Mouse (Mus musculus) stomach, embryonic 14.5 days (tissue): ENCODE results near the gene Dot1l. TPM values are rescaled to one million over a fixed set of nuclear protein-coding genes. Genes with fewer than 3 reads are reported as not detected.

Experiments used
- ATAC-seq: fragments of 200-750 bp; cut with Nextera tagmentation; 2 replicates; pipeline ENCODE4 v1.8.0; 2017; ENCODE audit warnings: low read depth, moderate TSS enrichment; ENCODE audit not compliant: insufficient number of reproducible peaks, insufficient read depth, low FRiP score
- H3K27ac ChIP-seq: fragments of 300-500 bp; sonication (generic); 2 replicates; pipeline ENCODE4 v1.5.1; 2014; ENCODE audit warnings: mild to moderate bottlenecking, low read length, moderate library complexity, mixed read lengths
- H3K27me3 ChIP-seq: fragments of 300-500 bp; sonication (generic); 2 replicates; pipeline ENCODE4 v1.6.1; 2014; ENCODE audit warnings: low read length, control low read depth, mixed read lengths; ENCODE audit not compliant: control insufficient read depth, insufficient read depth
- H3K36me3 ChIP-seq: fragments of 300-500 bp; sonication (generic); 2 replicates; pipeline ENCODE4 v1.6.1; 2014; ENCODE audit warnings: mild to moderate bottlenecking, control low read depth, low read length, moderate library complexity, mixed read lengths; ENCODE audit not compliant: control insufficient read depth, insufficient read depth
- H3K4me1 ChIP-seq: fragments of 300-500 bp; sonication (generic); 2 replicates; pipeline ENCODE4 v1.6.1; 2014; ENCODE audit warnings: low read length, control low read depth, mixed read lengths; ENCODE audit not compliant: control insufficient read depth, insufficient read depth
- H3K4me2 ChIP-seq: fragments of 300-500 bp; sonication (generic); replicated peaks from 2 replicates; pipeline ENCODE4 v1.6.1; 2014; ENCODE audit warnings: low read depth, low read length, control low read depth
- H3K4me3 ChIP-seq: fragments of 300-500 bp; sonication (generic); 2 replicates; pipeline ENCODE4 v1.5.1; 2014; ENCODE audit warnings: low read depth, low read length, control low read depth
- H3K9ac ChIP-seq: fragments of 300-500 bp; sonication (generic); replicated peaks from 2 replicates; pipeline ENCODE4 v1.6.1; 2014; ENCODE audit warnings: low read depth, mild to moderate bottlenecking, control low read depth, low read length, moderate library complexity, mixed read lengths
- H3K9me3 ChIP-seq: fragments of 300-500 bp; sonication (generic); 2 replicates; pipeline ENCODE4 v1.6.1; 2016; ENCODE audit warnings: low read depth, low read length, control low read depth; ENCODE audit not compliant: control insufficient read depth
- WGBS: fragments of 180-500 bp; shearing (Covaris S2); extraction: QIAGEN DNeasy Blood & Tissue Kit; methylation state at CpG from one replicate; pipeline ENCODE4 v1.1.7; 2014; 5-methylcytosine and 5-hydroxymethylcytosine counted together
- polyA plus RNA-seq: library from polyadenylated mRNA; unstranded; fragments of >200 nt; fragmentation: Nextera tagmentation; extraction: Ambion mirVana; gene quantifications from 2 replicates; pipeline ENCODE4 v1.2.1, GENCODE M21; 2014

The Dot1l gene
- polyA plus RNA-seq, 1 experiment from 2014 or later = 25.8 TPM

- Histone ChIP-seq H3K4me3 (no peak overlapping the region), H3K4me2 (no peak overlapping the region), H3K36me3 (peaks cover 13% of the 10 kb centered on the region), H3K9ac (no peak overlapping the region), H3K27ac (no peak overlapping the region), H3K27me3 (peaks cover 17% of the 10 kb centered on the region), H3K9me3 (peaks cover 5% of the 10 kb centered on the region; the same call in 1 of the 2 replicates), H3K4me1 (peaks cover 24% of the 10 kb centered on the region)
- peak; percentile 3; the same call in 1 of the 2 replicates for ATAC-seq
- WGBS = 5% methylated on average over 9 of the region's 9 CpGs
These were observed 76.1 kb downstream of the Dot1l start for GRCm38 (mm10) chr10:80831136-80831535.

- Histone ChIP-seq H3K9me3 (peaks cover 5% of the 10 kb centered on the region; the same call in 1 of the 2 replicates), H3K4me3 (no peak overlapping the region), H3K9ac (no peak overlapping the region), H3K36me3 (peaks cover 11% of the 10 kb centered on the region), H3K27me3 (peaks cover 22% of the 10 kb centered on the region), H3K27ac (no peak overlapping the region), H3K4me1 (peaks cover 20% of the 10 kb centered on the region), H3K4me2 (no peak overlapping the region)
- 77% methylated on average over 7 of the region's 7 CpGs for WGBS
- no peak for ATAC-seq
These were observed 77.8 kb downstream of the Dot1l start for GRCm38 (mm10) chr10:80832818-80833217.

- H3K4me2 ChIP-seq = 0 out of 2 replicates have a peak overlapping the region, but pooled peaks have one; percentile 0
- no peak overlapping the region for H3K4me3 ChIP-seq
- peaks cover 9% of the 10 kb centered on the region for H3K4me1 ChIP-seq
- 43% methylated on average over 30 of the region's 30 CpGs for WGBS
- peaks cover 5% of the 10 kb centered on the region; the same call in 1 of the 2 replicates for H3K9me3 ChIP-seq
- peaks cover 22% of the 10 kb centered on the region for H3K27me3 ChIP-seq
- no peak for ATAC-seq
- no peak overlapping the region for H3K9ac ChIP-seq
- no peaks in the 10 kb centered on the region for H3K36me3 ChIP-seq
- H3K27ac ChIP-seq = no peak overlapping the region
These were observed 80.6 kb downstream of the Dot1l start for GRCm38 (mm10) chr10:80835617-80836016.

DNA sequence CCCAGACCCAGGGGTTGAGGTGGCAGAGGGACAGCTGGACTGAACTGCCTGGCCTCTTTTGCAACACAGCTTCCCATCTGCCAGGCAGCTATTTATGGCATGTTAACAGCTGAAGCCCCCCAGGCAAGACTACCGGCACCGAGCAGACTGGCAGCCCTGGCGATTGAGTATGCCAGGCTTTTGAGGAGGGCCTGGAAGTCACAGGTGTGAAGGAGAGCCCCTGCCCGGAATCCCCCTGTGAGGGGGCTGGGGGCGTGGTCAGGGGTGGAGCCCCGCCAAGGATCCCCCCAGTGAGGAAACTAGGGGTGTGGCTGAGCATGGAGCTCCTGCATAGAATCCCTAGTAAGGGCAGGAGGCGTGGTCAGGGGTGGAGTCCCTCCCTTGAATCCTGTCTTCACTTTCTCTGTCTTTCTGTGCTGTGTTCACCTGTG lies 82.0 kb downstream of the Dot1l start:
- ATAC-seq = no peak; the same call in 1 of the 2 replicates
- Histone ChIP-seq H3K36me3 (no peaks in the 10 kb centered on the region), H3K4me2 (no peak overlapping the region), H3K27me3 (peaks cover 24% of the 10 kb centered on the region), H3K9ac (no peak overlapping the region), H3K9me3 (peaks cover 5% of the 10 kb centered on the region; the same call in 1 of the 2 replicates), H3K4me3 (no peak overlapping the region), H3K27ac (no peak overlapping the region), H3K4me1 (peaks cover 3% of the 10 kb centered on the region; the same call in 1 of the 2 replicates)
- 50% methylated on average over 7 of the region's 7 CpGs for WGBS

DNA sequence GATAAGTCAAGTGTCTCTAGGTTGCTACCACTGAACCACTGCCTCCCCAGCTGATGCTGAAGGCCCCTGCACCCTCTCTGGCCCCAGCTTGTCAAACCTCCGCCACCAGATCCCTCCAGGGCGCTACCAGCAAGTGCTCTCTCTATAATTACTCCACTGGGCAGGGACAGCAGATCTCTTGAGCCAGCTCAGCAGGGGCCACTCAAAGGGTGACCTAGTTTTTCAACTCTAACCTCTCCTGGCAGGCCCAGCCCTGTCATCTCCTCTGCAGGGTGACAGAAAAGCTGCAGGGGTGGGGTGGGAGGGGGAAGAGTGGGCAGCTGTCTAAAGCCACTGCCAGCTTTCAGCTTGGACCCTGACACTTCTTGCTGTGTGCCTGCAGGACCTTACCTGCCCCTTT lies 82.8 kb downstream of the Dot1l start:
- Histone ChIP-seq H3K36me3 (no peaks in the 10 kb centered on the region), H3K4me3 (no peak overlapping the region), H3K9me3 (peaks cover 5% of the 10 kb centered on the region; the same call in 1 of the 2 replicates), H3K4me2 (no peak overlapping the region), H3K27ac (no peak overlapping the region), H3K27me3 (peaks cover 32% of the 10 kb centered on the region), H3K9ac (no peak overlapping the region), H3K4me1 (peaks cover 3% of the 10 kb centered on the region; the same call in 1 of the 2 replicates)
- 24% methylated on average over 2 of the region's 2 CpGs for WGBS
- no peak for ATAC-seq

DNA sequence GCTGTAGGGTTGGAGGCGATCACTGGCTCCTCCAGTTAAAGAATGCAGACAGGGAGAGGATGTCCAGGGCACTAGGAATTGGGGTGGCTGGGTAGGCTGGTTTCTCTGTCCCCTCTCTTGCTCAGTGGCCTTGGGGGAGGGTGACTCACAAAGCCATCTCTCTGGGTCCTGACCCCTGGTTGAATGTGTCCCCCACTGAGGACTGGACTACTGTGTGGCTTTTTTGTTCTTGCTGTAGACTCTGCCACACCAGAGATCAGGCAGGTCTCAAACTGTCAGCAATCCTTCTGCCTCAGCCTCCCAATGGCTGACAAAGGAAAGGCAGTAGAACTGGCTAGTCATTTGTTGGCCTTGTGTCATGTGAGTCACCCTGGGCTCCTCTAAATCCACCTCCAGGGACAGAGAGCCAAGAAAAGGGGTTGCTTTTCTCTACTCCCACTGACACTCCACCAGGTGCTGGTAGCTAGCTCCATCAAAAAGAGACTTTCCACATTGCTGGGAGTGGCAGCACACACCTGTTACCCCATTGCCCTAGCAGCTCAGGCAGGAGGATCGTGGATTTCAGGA lies 83.4 kb downstream of the Dot1l start:
- no peak for ATAC-seq
- Histone ChIP-seq H3K27ac (no peak overlapping the region), H3K27me3 (peaks cover 38% of the 10 kb centered on the region), H3K9me3 (peaks cover 5% of the 10 kb centered on the region; the same call in 1 of the 2 replicates), H3K4me1 (peaks cover 4% of the 10 kb centered on the region; the same call in 1 of the 2 replicates), H3K4me3 (no peak overlapping the region), H3K4me2 (no peak overlapping the region), H3K9ac (no peak overlapping the region), H3K36me3 (no peaks in the 10 kb centered on the region)
- 65% methylated on average over 2 of the region's 2 CpGs for WGBS

DNA sequence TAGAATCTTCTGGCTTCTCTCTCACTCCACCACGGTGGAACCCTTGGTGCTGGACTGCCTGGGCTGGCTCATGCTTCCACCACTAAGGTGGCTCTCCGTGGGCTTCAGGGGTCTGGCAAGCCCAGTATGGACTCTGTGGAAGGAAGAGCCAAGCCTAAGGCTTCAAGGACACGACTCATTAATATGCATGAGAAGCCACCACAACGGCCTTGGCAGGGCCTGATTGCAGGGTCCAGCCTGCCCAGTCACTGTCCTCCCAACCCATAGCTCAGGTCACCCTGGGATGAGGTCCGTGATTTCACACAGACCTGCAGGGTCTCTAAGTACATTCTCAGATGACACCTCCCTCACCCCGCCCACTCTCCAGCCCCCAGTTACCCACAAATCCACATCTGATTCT lies 84.8 kb downstream of the Dot1l start:
- Histone ChIP-seq H3K27ac (no peak overlapping the region), H3K4me2 (no peak overlapping the region), H3K9me3 (peaks cover under 1% of the 10 kb centered on the region; the same call in 1 of the 2 replicates), H3K4me3 (no peak overlapping the region), H3K27me3 (peaks cover 46% of the 10 kb centered on the region), H3K36me3 (no peaks in the 10 kb centered on the region), H3K4me1 (peaks cover 7% of the 10 kb centered on the region; the same call in 1 of the 2 replicates), H3K9ac (no peak overlapping the region)
- WGBS = 66% methylated on average over 6 of the region's 6 CpGs
- ATAC-seq = no peak

GRCm38 (mm10) chr10:80841685-80842084 lies 86.7 kb downstream of the Dot1l start:
- Histone ChIP-seq H3K27me3 (peaks cover 39% of the 10 kb centered on the region), H3K4me2 (no peak overlapping the region)
- WGBS = 80% methylated on average over 2 of the region's 2 CpGs

More at GRCm38 (mm10) chr10:80841685-80842084, 86.7 kb downstream of the Dot1l start:
- ATAC-seq = no peak
- Histone ChIP-seq H3K9ac (no peak overlapping the region), H3K4me3 (no peak overlapping the region), H3K27ac (no peak overlapping the region), H3K9me3 (no peaks in the 10 kb centered on the region), H3K4me1 (0 out of 2 replicates have a peak, but pooled peaks cover 4% of the 10 kb centered on the region), H3K36me3 (no peaks in the 10 kb centered on the region)
